Mouse (Mus musculus): ENCODE results near the gene Scube2.

DNA sequence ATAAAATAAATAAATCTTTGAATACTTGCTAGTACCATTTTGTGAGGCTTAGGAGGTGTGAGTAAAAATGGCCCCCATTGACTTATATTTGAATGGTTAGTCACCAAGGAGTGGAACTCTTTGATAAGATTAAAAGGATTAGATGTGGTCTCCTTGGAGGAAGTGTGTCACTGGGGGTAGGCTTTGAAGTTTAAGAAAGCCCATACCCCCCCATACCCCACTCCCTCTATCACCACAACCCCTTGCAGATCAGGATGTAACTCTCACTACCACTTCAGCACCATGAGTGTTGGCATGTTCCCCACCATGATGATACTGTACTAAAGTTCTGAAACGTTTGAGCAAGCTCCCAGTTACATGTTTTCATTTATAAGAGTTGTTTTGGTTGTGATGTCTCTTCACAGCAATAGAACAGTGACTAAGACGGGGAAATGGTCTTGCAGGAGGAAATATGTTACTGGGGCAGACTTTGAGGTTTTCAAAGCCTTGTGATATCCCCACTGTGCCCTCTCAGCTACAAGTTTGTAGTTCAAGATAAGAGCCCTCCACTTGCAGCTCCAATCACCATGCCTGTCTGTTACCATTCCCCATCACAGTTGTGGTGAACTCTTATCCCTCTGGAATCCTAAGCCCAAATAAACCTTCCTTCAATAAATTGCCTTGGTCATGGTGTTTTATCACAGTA lies 96.6 kb downstream of the Scube2 start:
- TF ChIP-seq MAFK (IDR thresholded peaks at IDR 0.05; ENCODE audit: insufficient read depth, low read depth, low read length), result no peak
- no peak for TF ChIP-seq HCFC1 (IDR thresholded peaks at IDR 0.05; ENCODE audit: borderline replicate concordance, insufficient read depth, low read length)
- TF ChIP-seq ZC3H11A (IDR thresholded peaks at IDR 0.05; ENCODE audit: borderline replicate concordance, low read depth, low read length), result no peak
- no peak for TF ChIP-seq CHD2 (IDR thresholded peaks at IDR 0.05; ENCODE audit: low read depth, low read length)
- no peak for TF ChIP-seq ZNF384 (IDR thresholded peaks at IDR 0.05; ENCODE audit: low read depth, low read length)
